Mouse (Mus musculus) midbrain, embryonic 11.5 days (tissue): ENCODE data around the gene Gm11034. TPM values are rescaled to one million over a fixed set of nuclear protein-coding genes. Genes with fewer than 3 reads are reported as not detected.

Experiments used
- ATAC-seq: fragments of 200-750 bp; cut with Nextera tagmentation; 2 replicates; pipeline ENCODE4 v1.8.0; 2017; ENCODE audit warnings: moderate TSS enrichment, moderate library complexity; ENCODE audit not compliant: low FRiP score
- DNase-seq: peaks from one replicate; pipeline ENCODE4 v3.0.0; 2015; ENCODE audit warnings: low spot score; ENCODE audit errors: missing footprints
- H3K27ac ChIP-seq: fragments of 300-500 bp; sonication (generic); 2 replicates; pipeline ENCODE4 v1.5.1; 2014; ENCODE audit warnings: low read depth, low read length
- H3K27me3 ChIP-seq: fragments of 300-500 bp; sonication (generic); 2 replicates; pipeline ENCODE4 v1.6.1; 2014; ENCODE audit warnings: mild to moderate bottlenecking, low read length, moderate library complexity, mixed read lengths; ENCODE audit not compliant: control insufficient read depth, insufficient read depth
- H3K36me3 ChIP-seq: fragments of 300-500 bp; sonication (generic); 2 replicates; pipeline ENCODE4 v1.6.1; 2014; ENCODE audit warnings: mild to moderate bottlenecking, low read length, moderate library complexity, mixed read lengths; ENCODE audit not compliant: control insufficient read depth, insufficient read depth
- H3K4me1 ChIP-seq: fragments of 300-500 bp; sonication (generic); 2 replicates; pipeline ENCODE4 v1.6.1; 2014; ENCODE audit warnings: low read length; ENCODE audit not compliant: control insufficient read depth, insufficient read depth
- H3K4me2 ChIP-seq: fragments of 300-500 bp; sonication (generic); 2 replicates; pipeline ENCODE4 v1.6.1; 2014; ENCODE audit warnings: mild to moderate bottlenecking, moderate library complexity
- H3K4me3 ChIP-seq: fragments of 300-500 bp; sonication (generic); 2 replicates; pipeline ENCODE4 v1.5.1; 2014; ENCODE audit warnings: low read depth, low read length
- H3K9ac ChIP-seq: fragments of 300-500 bp; sonication (generic); 2 replicates; pipeline ENCODE4 v1.6.1; 2014; ENCODE audit warnings: low read length
- H3K9me3 ChIP-seq: fragments of 300-500 bp; sonication (generic); 2 replicates; pipeline ENCODE4 v1.6.1; 2016; ENCODE audit warnings: low read length; ENCODE audit not compliant: control insufficient read depth
- WGBS: fragments of 180-500 bp; shearing (Covaris S2); extraction: QIAGEN DNeasy Blood & Tissue Kit; methylation state at CpG from one replicate; pipeline ENCODE4 v1.1.7; 2014; 5-methylcytosine and 5-hydroxymethylcytosine counted together
- polyA plus RNA-seq: library from polyadenylated mRNA; unstranded; fragments of >200 nt; fragmentation: Nextera tagmentation; extraction: Ambion mirVana; gene quantifications from 2 replicates; pipeline ENCODE4 v1.2.1, GENCODE M21; 2014

The Gm11034 gene
- polyA plus RNA-seq, 1 experiment from 2014 or later: not detected

DNA sequence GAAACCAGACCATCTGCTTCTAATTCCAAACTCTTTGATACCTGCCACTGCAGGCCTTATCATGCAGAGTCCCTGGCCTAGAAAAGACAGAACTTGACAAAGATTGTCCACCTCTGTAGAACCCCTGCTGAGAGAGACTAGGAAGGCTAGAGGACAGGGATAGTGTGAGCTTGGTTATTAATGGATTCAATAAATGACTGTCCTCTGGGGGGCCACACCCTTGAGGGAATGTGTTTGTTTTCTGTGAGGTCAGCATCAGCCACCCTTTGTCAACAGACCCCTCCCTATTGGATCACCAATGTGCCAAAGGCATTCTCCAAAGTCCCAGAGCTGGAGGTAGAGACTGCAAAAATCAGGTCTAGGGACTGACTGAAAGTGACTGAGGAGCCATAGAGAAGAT is 21.4 kb downstream of the Gm11034 start:
- no peak overlapping the region for H3K9ac ChIP-seq
- no peak overlapping the region for H3K27ac ChIP-seq
- ATAC-seq (no peak), DNase-seq (no peak)
- H3K9me3 ChIP-seq: no peaks in the 10 kb centered on the region
- H3K27me3 ChIP-seq: no peaks in the 10 kb centered on the region
- H3K4me1 ChIP-seq: no peaks in the 10 kb centered on the region
- no peaks in the 10 kb centered on the region for H3K36me3 ChIP-seq
- no peak overlapping the region for H3K4me2 ChIP-seq
- H3K4me3 ChIP-seq: no peak overlapping the region

- no peaks in the 10 kb centered on the region for H3K36me3 ChIP-seq
- no peak overlapping the region for H3K9ac ChIP-seq
- DNase-seq (no peak), ATAC-seq (no peak)
- H3K4me1 ChIP-seq: no peaks in the 10 kb centered on the region
- no peak overlapping the region for H3K4me3 ChIP-seq
- H3K9me3 ChIP-seq: no peaks in the 10 kb centered on the region
- no peak overlapping the region for H3K27ac ChIP-seq
- H3K27me3 ChIP-seq: no peaks in the 10 kb centered on the region
- H3K4me2 ChIP-seq: no peak overlapping the region
- 86% methylated on average over 2 of the region's 2 CpGs for WGBS
These were observed 23.3 kb downstream of the Gm11034 start for GRCm38 (mm10) chr8:72190215-72190539.

- ATAC-seq: no peak
- H3K36me3 ChIP-seq: no peaks in the 10 kb centered on the region
- H3K9ac ChIP-seq: no peak within 1 kb of the TSS
- H3K27ac ChIP-seq: no peak within 1 kb of the TSS
- H3K4me1 ChIP-seq: no peaks in the 10 kb centered on the region
- no peak for DNase-seq
- no peak within 1 kb of the TSS for H3K4me3 ChIP-seq
- WGBS: 72% methylated on average over 12 of the region's 12 CpGs
- no peaks in the 10 kb centered on the region for H3K27me3 ChIP-seq
- no peaks in the 10 kb centered on the region for H3K9me3 ChIP-seq
- H3K4me2 ChIP-seq: no peak within 1 kb of the TSS
These were observed 23.8 kb downstream of the Gm11034 start, which contains the start of gene Hsh2d for GRCm38 (mm10) chr8:72189417-72190214. TSS of gene Hsh2d (plus strand) at chr8:72189638.

GRCm38 (mm10) chr8:72187793-72188331 is 25.6 kb downstream of the Gm11034 start:
- no peaks in the 10 kb centered on the region for H3K27me3 ChIP-seq
- H3K9me3 ChIP-seq: no peaks in the 10 kb centered on the region
- WGBS: 79% methylated on average over 2 of the region's 2 CpGs
- H3K27ac ChIP-seq: no peak overlapping the region
- no peaks in the 10 kb centered on the region for H3K4me1 ChIP-seq
- no peaks in the 10 kb centered on the region for H3K36me3 ChIP-seq
- no peak overlapping the region for H3K4me3 ChIP-seq
- no peak overlapping the region for H3K4me2 ChIP-seq
- no peak overlapping the region for H3K9ac ChIP-seq
- no peak for ATAC-seq
- peak; percentile 10 for DNase-seq

DNA sequence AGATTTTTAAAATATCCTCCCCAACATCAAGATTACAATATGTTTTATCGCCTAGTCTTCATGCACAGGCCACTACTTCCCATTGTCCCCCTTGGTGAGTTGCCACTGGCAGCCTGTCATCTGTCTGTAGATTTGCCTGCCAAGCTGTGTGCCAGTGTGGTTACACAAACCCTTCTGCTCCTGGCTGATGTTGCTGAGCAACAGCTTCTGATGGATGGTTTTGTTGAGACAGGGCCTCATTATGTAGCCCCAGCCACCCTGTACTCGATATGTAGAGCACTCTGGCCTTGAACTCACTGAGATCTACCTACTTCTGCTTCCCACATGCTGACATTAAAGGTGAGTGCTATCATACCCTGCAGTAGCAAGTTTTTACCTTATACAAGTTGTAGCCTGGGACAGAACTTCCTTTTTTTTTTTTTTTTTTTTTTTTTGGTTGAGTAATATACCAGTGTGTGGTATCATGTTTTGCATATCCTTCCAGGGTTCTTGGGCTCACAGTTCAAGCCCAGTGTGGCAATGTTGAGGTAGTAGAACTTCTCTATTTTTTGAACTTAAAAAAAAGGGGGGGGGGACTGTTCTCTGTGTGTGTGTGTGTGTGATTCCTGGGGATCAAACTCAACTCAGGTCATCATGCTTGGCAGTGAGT is 29.8 kb downstream of the Gm11034 start:
- DNase-seq: peak; percentile 53
- peaks cover 7% of the 10 kb centered on the region; the same call in 1 of the 2 replicates for H3K36me3 ChIP-seq

GRCm38 (mm10) chr8:72177346-72177925 is 36.0 kb downstream of the Gm11034 start:
- Histone ChIP-seq H3K27ac (no peak overlapping the region), H3K4me1 (no peaks in the 10 kb centered on the region), H3K9me3 (no peaks in the 10 kb centered on the region), H3K4me3 (no peak overlapping the region), H3K27me3 (no peaks in the 10 kb centered on the region), H3K36me3 (peaks cover 31% of the 10 kb centered on the region), H3K4me2 (no peak overlapping the region), H3K9ac (no peak overlapping the region)
- DNase-seq: peak; percentile 93
- WGBS: 56% methylated on average over 5 of the region's 5 CpGs
- ATAC-seq: peak; percentile 57; the same call in 1 of the 2 replicates

More for the DNA sequence above, 29.8 kb downstream of the Gm11034 start:
- no peaks in the 10 kb centered on the region for H3K9me3 ChIP-seq
- H3K27ac ChIP-seq: no peak overlapping the region
- no peaks in the 10 kb centered on the region for H3K4me1 ChIP-seq
- 84% methylated on average over 2 of the region's 2 CpGs for WGBS
- no peak overlapping the region for H3K9ac ChIP-seq
- no peak overlapping the region for H3K4me3 ChIP-seq
- no peaks in the 10 kb centered on the region for H3K27me3 ChIP-seq
- ATAC-seq: no peak
- H3K4me2 ChIP-seq: no peak overlapping the region

DNA sequence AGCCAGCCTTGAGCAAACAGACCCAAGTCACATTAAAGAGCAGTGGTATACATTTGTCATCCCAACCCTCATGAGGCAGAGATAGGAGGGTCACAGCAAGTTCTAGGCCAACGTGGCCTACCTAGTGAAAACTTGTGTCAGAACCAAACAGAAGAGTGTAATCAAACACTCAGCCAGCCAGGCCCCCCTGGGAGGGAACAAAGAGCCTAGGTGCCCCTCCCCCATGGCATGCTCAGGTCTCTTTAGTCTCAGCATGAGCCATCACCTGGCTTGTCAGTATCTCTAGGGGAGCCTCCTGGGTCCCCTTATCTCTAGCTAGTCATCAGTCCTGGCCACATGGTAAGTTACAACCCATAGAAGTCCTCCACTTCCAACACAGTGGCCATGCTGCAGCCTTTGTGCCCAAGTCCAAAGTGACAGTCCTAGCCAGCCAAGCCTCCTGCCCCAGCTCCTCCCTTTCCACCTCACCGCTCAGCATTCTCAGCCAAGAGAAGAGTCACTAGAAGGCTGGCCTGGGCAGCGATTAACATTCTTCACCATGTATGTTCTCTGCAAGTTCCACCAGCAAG is 43.7 kb downstream of the Gm11034 start:
- Histone ChIP-seq H3K4me1 (no peaks in the 10 kb centered on the region), H3K27ac (no peak overlapping the region), H3K27me3 (no peaks in the 10 kb centered on the region), H3K4me2 (no peak overlapping the region), H3K36me3 (peaks cover 23% of the 10 kb centered on the region), H3K9ac (no peak overlapping the region), H3K9me3 (no peaks in the 10 kb centered on the region), H3K4me3 (no peak overlapping the region)
- DNase-seq (peak; percentile 33), ATAC-seq (no peak)
- WGBS: 95% methylated on average over 3 of the region's 3 CpGs

DNA sequence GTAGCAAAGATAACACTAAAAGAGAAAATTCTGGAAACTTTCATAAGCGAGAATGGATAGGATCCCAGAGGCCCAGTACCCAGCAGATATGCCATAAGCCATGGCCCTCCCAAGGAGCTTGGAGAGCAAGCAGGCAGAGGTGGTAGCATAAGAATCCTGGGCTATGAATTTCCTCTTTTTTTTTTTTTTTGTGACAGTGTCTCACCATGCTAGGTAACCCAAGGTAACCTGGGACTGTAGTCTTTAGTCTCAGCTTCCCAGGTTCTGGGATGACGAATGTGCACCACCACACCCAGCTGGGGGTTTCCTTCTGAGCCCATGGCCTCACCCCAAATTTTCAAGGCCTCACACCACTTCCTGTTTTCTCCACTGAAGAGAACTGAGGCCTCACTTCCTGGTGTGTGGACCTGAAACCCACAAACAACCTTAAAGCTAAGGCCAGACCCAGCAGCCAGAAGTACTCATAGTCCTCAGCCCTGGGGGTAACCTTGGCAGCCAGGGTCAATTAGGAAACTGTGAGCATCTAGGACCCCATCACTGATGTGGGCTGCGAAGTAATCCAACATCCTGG is 44.3 kb downstream of the Gm11034 start:
- WGBS: 85% methylated on average over 3 of the region's 3 CpGs
- no peaks in the 10 kb centered on the region for H3K27me3 ChIP-seq
- peaks cover 19% of the 10 kb centered on the region for H3K36me3 ChIP-seq
- DNase-seq (peak; percentile 1), ATAC-seq (no peak)
- no peaks in the 10 kb centered on the region for H3K4me1 ChIP-seq
- no peaks in the 10 kb centered on the region for H3K9me3 ChIP-seq
- H3K9ac ChIP-seq: no peak overlapping the region
- H3K27ac ChIP-seq: no peak overlapping the region
- H3K4me2 ChIP-seq: no peak overlapping the region
- no peak overlapping the region for H3K4me3 ChIP-seq
